Mouse (Mus musculus): ENCODE data around the gene Gm36864. TPM values are rescaled to one million over a fixed set of nuclear protein-coding genes. Genes with fewer than 3 reads are reported as not detected.
"Not testable (repeated sequence)": the region's sequence is repeated elsewhere in the genome, so short reads cannot be mapped to it uniquely, and the experiment has no call there.

The Gm36864 gene
- polyA plus RNA-seq, 1 experiment = 0.06 TPM

DNA sequence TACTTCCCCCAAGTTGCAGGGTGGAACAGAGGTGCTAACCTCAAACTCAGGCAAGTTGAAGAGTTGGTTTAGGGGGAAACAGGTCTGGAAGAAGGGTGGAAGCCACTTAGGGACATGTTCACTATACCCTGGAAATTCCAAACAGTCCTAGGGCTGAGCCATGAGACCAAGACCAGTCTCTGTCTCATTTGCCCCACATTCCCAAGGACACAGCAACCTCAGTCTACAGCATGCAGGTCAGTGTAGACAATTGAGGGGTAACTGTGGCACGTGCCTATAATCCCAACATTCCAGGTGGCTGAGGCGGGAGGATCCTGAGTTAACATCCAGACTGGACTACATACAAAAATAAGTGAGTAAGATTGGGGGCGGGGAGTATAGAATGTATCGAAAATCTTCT lies 13.3 kb downstream of the Gm36864 start:
- Histone ChIP-seq H3K79me3 (ENCODE audit: low read depth) (peaks cover 25% of the 10 kb centered on the region), H3K79me2 (ENCODE audit: control insufficient read depth, insufficient read depth) (peaks cover 52% of the 10 kb centered on the region), H3K36me3 (ENCODE audit: control insufficient read depth, insufficient read depth) (peaks cover 34% of the 10 kb centered on the region), H3K4me3 (ENCODE audit: insufficient read depth, poor library complexity, severe bottlenecking) (no peak overlapping the region), H3ac (ENCODE audit: control insufficient read depth, insufficient read length, low read depth) (no peak overlapping the region), H3K27me3 (ENCODE audit: control insufficient read depth, insufficient read depth, insufficient read length) (no peaks in the 10 kb centered on the region)
- no peak for TF ChIP-seq MAX (IDR thresholded peaks at IDR 0.05)
- TF ChIP-seq USF1 (IDR thresholded peaks at IDR 0.05; ENCODE audit: low read depth) = no peak
- no peak for TF ChIP-seq FOSL1 (IDR thresholded peaks at IDR 0.05; ENCODE audit: insufficient read depth, low read length, poor library complexity, severe bottlenecking)
- no peak for TF ChIP-seq CEBPB (IDR thresholded peaks at IDR 0.05; ENCODE audit: low read depth)
- TF ChIP-seq MYOD1 (IDR thresholded peaks at IDR 0.05; ENCODE audit: control insufficient read depth, insufficient read length, low read depth) = no peak
- no peak for TF ChIP-seq CTCF (IDR thresholded peaks at IDR 0.05; ENCODE audit: control insufficient read depth, insufficient read depth, insufficient read length)
- TF ChIP-seq MYOG (IDR thresholded peaks at IDR 0.05; ENCODE audit: control insufficient read depth, extremely low read depth, insufficient read length) = no peak

DNA sequence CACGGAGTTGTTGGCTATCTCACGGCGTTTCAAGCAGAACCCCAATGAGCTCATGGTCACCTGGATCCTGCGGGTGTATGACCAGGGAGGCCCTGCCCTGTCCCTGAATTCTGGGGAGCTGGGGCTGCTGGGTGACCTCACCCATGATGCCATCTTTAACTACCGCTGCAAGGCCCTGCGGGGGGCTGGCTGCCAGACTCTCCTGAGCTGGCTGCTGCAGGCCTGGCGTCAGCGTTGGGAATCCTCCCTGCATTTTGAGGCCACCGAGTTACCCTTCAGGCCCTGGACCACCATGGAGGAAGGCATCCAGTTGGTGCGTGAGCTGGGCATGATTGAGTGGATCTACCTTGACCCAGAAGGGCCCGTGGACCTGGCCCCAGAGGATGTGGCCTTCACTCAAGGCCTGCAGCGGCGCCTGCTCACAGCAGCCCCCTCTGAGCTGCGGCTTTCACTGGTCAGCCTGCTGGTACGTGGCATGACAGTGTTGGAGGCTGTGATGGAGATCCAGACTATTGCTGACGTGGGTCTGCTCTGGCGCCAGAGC lies 14.8 kb downstream of the Gm36864 start:
- Histone ChIP-seq H3K79me3 (ENCODE audit: low read depth) (peaks cover 25% of the 10 kb centered on the region), H3K36me3 (ENCODE audit: control insufficient read depth, insufficient read depth) (peaks cover 34% of the 10 kb centered on the region), H3K79me2 (ENCODE audit: control insufficient read depth, insufficient read depth) (peaks cover 48% of the 10 kb centered on the region)
- H3K27me3 ChIP-seq (ENCODE audit: control insufficient read depth, insufficient read depth, insufficient read length); H3ac ChIP-seq (ENCODE audit: control insufficient read depth, insufficient read length, low read depth); H3K4me3 ChIP-seq (ENCODE audit: insufficient read depth, poor library complexity, severe bottlenecking): not testable (repeated sequence)

DNA sequence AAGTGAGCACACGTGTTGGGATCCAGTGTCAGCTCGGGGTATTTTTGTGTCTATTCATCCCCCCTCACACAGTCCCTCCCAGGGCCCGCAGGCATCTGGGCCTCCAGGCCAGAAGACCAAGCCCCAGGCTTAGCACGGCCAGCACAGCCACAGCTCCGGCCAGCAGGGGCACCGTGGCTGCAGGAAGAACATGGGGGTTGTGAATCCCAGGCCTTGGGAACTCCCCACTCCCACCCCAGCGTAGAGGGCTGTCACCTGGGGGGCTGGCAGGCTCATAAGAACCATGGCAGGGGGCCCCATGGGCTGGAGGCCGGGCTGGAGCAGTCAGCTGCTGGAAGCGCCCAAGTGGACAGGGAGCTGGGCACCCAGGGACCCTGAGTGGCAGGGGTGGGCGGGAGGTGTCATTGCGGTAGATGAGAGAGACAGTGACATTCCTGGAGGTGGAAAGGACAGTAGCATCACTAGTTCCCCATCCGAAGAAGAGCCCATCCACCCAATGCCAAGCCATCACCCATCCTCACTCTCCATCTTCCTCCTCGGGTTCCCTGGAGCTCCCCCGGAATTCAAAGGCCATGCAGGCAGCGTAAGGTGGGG lies 17.1 kb downstream of the Gm36864 start:
- no peak overlapping the region for H3K4me3 ChIP-seq (ENCODE audit: insufficient read depth, poor library complexity, severe bottlenecking)
- no peak overlapping the region for H3ac ChIP-seq (ENCODE audit: control insufficient read depth, insufficient read length, low read depth)
- TF ChIP-seq MYOD1 (IDR thresholded peaks at IDR 0.05; ENCODE audit: control insufficient read depth, insufficient read length, low read depth) (no peak), MYOG (IDR thresholded peaks at IDR 0.05; ENCODE audit: control insufficient read depth, extremely low read depth, insufficient read length) (no peak), CEBPB (IDR thresholded peaks at IDR 0.05; ENCODE audit: low read depth) (no peak), MAX (IDR thresholded peaks at IDR 0.05) (no peak), CTCF (IDR thresholded peaks at IDR 0.05; ENCODE audit: control insufficient read depth, insufficient read depth, insufficient read length) (no peak)
- peaks cover 10% of the 10 kb centered on the region for H3K79me3 ChIP-seq (ENCODE audit: low read depth)
- H3K36me3 ChIP-seq (ENCODE audit: control insufficient read depth, insufficient read depth) = peaks cover 34% of the 10 kb centered on the region
- H3K27me3 ChIP-seq (ENCODE audit: control insufficient read depth, insufficient read depth, insufficient read length) = no peaks in the 10 kb centered on the region
- H3K79me2 ChIP-seq (ENCODE audit: control insufficient read depth, insufficient read depth) = peaks cover 28% of the 10 kb centered on the region

DNA sequence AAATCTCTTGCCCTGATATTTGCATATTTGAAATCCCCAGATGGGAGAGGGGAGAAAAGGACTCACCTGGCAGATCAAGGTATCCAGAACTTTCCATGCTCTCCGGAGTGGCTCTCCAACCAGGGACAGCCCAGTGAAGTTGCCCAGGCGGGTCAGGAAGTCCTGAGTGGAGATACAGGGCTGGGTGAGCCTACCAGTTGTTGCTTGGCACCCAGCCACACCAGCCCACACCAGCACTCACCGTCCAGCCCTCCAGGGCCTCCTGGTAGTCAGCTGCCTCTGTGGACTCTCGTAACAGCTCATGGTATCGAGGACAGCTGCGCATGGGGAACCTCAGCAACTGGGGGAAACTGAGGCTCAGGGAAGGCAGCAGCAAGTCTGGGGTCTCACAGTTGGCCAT lies 19.0 kb downstream of the Gm36864 start:
- H3K4me3 ChIP-seq (ENCODE audit: insufficient read depth, poor library complexity, severe bottlenecking) = no peak overlapping the region
- TF ChIP-seq USF1 (IDR thresholded peaks at IDR 0.05; ENCODE audit: low read depth) (no peak), CEBPB (IDR thresholded peaks at IDR 0.05; ENCODE audit: low read depth) (no peak), MYOG (IDR thresholded peaks at IDR 0.05; ENCODE audit: control insufficient read depth, extremely low read depth, insufficient read length) (no peak), MAX (IDR thresholded peaks at IDR 0.05) (no peak), MYOD1 (IDR thresholded peaks at IDR 0.05; ENCODE audit: control insufficient read depth, insufficient read length, low read depth) (no peak), CTCF (IDR thresholded peaks at IDR 0.05; ENCODE audit: control insufficient read depth, insufficient read depth, insufficient read length) (no peak), FOSL1 (IDR thresholded peaks at IDR 0.05; ENCODE audit: insufficient read depth, low read length, poor library complexity, severe bottlenecking) (no peak)
- H3K79me3 ChIP-seq (ENCODE audit: low read depth) = no peaks in the 10 kb centered on the region
- no peaks in the 10 kb centered on the region for H3K27me3 ChIP-seq (ENCODE audit: control insufficient read depth, insufficient read depth, insufficient read length)
- no peak overlapping the region for H3ac ChIP-seq (ENCODE audit: control insufficient read depth, insufficient read length, low read depth)
- H3K36me3 ChIP-seq (ENCODE audit: control insufficient read depth, insufficient read depth) = peaks cover 15% of the 10 kb centered on the region
- H3K79me2 ChIP-seq (ENCODE audit: control insufficient read depth, insufficient read depth) = peaks cover 10% of the 10 kb centered on the region

DNA sequence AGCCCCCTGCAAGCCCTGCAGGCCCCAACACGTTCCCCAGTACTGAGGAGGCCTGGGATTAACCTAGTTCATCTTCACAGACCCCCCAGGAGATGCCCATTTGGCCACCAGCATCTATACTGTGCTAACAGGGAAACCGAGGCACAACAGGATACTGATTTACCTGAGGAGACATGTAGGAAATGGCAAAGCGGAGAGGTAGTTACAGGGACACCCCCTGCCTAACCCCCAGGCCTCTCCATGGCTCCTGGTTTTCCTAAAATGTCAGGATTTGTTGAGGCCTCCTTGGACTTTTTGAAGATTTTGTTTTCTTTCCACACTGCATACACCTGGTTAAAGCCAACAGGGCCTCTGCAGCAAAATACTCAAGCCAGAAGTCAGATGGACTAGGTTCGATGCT lies 21.3 kb downstream of the Gm36864 start, which contains the start of gene Acp4:
TSS of gene Acp4 (minus strand) at position 101 of the 400 bp plus-strand sequence.
- Histone ChIP-seq H3K36me3 (ENCODE audit: control insufficient read depth, insufficient read depth) (peaks cover 6% of the 10 kb centered on the region), H3K27me3 (ENCODE audit: control insufficient read depth, insufficient read depth, insufficient read length) (peaks cover 14% of the 10 kb centered on the region), H3K79me2 (ENCODE audit: control insufficient read depth, insufficient read depth) (no peaks in the 10 kb centered on the region), H3ac (ENCODE audit: control insufficient read depth, insufficient read length, low read depth) (no peak within 1 kb of the TSS), H3K79me3 (ENCODE audit: low read depth) (no peaks in the 10 kb centered on the region), H3K4me3 (ENCODE audit: insufficient read depth, poor library complexity, severe bottlenecking) (no peak within 1 kb of the TSS)
- no peak for TF ChIP-seq CTCF (IDR thresholded peaks at IDR 0.05; ENCODE audit: control insufficient read depth, insufficient read depth, insufficient read length)
- no peak for TF ChIP-seq MAX (IDR thresholded peaks at IDR 0.05)
- no peak for TF ChIP-seq MYOD1 (IDR thresholded peaks at IDR 0.05; ENCODE audit: control insufficient read depth, insufficient read length, low read depth)
- TF ChIP-seq CEBPB (IDR thresholded peaks at IDR 0.05; ENCODE audit: low read depth) = no peak
- TF ChIP-seq FOSL1 (IDR thresholded peaks at IDR 0.05; ENCODE audit: insufficient read depth, low read length, poor library complexity, severe bottlenecking) = no peak
- TF ChIP-seq MYOG (IDR thresholded peaks at IDR 0.05; ENCODE audit: control insufficient read depth, extremely low read depth, insufficient read length) = no peak
- TF ChIP-seq USF1 (IDR thresholded peaks at IDR 0.05; ENCODE audit: low read depth) = no peak

DNA sequence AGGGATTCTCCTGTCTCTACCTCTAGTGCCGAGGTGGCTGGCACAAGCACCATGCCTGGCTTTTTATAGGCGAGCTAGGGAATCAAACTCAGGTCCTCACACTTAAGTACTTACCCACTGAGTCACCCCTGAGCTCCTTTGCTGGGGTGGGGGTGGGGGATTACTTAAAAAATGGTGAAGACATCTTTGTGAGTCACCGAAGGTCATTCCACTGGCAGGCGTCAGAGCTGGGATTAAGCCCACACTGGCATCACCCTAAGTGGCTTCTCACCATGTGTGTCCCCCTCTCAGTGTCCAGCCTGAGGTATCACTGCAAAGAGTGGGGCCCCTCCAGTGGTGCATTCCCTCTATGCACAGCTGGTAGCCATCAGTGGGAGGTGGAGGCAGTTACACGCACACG lies 24.4 kb downstream of the Gm36864 start:
- Histone ChIP-seq H3K36me3 (ENCODE audit: control insufficient read depth, insufficient read depth) (no peaks in the 10 kb centered on the region), H3K27me3 (ENCODE audit: control insufficient read depth, insufficient read depth, insufficient read length) (peaks cover 19% of the 10 kb centered on the region), H3K4me3 (ENCODE audit: insufficient read depth, poor library complexity, severe bottlenecking) (no peak overlapping the region), H3K79me3 (ENCODE audit: low read depth) (no peaks in the 10 kb centered on the region), H3ac (ENCODE audit: control insufficient read depth, insufficient read length, low read depth) (no peak overlapping the region), H3K79me2 (ENCODE audit: control insufficient read depth, insufficient read depth) (no peaks in the 10 kb centered on the region)
- TF ChIP-seq MAX (IDR thresholded peaks at IDR 0.05) (no peak), USF1 (IDR thresholded peaks at IDR 0.05; ENCODE audit: low read depth) (no peak), CEBPB (IDR thresholded peaks at IDR 0.05; ENCODE audit: low read depth) (no peak), CTCF (IDR thresholded peaks at IDR 0.05; ENCODE audit: control insufficient read depth, insufficient read depth, insufficient read length) (no peak), MYOD1 (IDR thresholded peaks at IDR 0.05; ENCODE audit: control insufficient read depth, insufficient read length, low read depth) (no peak), MYOG (IDR thresholded peaks at IDR 0.05; ENCODE audit: control insufficient read depth, extremely low read depth, insufficient read length) (no peak), FOSL1 (IDR thresholded peaks at IDR 0.05; ENCODE audit: insufficient read depth, low read length, poor library complexity, severe bottlenecking) (no peak)
